Mouse (Mus musculus): Measurements from ENCODE around the gene Olfr1160.

DNA sequence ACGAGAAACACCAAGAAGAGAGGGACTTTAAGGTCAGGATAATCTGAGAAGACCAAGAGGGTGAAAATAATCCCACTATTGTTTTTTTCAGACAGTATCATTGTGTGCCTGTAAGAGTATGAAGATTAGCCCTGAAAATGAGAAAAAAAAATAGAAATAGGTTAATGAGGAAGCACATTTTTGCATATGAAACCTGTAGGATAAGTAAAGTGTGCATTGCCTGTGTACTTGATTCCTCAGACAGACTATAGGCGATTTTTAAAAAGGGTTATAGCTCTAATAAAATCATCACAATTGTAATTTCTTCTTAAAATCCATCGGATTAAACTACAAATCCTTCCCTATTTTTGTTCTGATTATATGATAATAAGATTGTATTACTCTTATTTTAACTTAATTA is 33.5 kb downstream of the Olfr1160 start, which contains the start of gene Olfr74:
- TF ChIP-seq EP300 (IDR thresholded peaks at IDR 0.05; ENCODE audit: low read depth) (no peak), CTCF (IDR thresholded peaks at IDR 0.05; ENCODE audit: low read depth) (no peak)

All from liver, postnatal 0 days (tissue).